Mouse (Mus musculus): ENCODE results near the gene Tmem262. TPM values are rescaled to one million over a fixed set of nuclear protein-coding genes. Genes with fewer than 3 reads are reported as not detected.

The Tmem262 gene
- polyA plus RNA-seq, 1 experiment: not detected

GRCm38 (mm10) chr19:6069851-6070250 is 10.0 kb upstream of the Tmem262 start:
- Histone ChIP-seq H3K4me1 (peaks cover 44% of the 10 kb centered on the region), H3K4me3 (replicated peaks) (peak overlapping the region; percentile 26), H3K27me3 (replicated peaks) (no peaks in the 10 kb centered on the region), H3K36me3 (replicated peaks; ENCODE audit: low read length) (peaks cover 71% of the 10 kb centered on the region), H3K9me3 (no peaks in the 10 kb centered on the region)
- no peak for TF ChIP-seq GATA1 (IDR thresholded peaks at IDR 0.05; ENCODE audit: borderline replicate concordance, low read length)
- TF ChIP-seq FLI1 (IDR thresholded peaks at IDR 0.05; ENCODE audit: low read length): no peak

GRCm38 (mm10) chr19:6070571-6071250 is 9.1 kb upstream of the Tmem262 start:
- Histone ChIP-seq H3K4me1 (peaks cover 50% of the 10 kb centered on the region), H3K36me3 (replicated peaks; ENCODE audit: low read length) (peaks cover 76% of the 10 kb centered on the region), H3K27me3 (replicated peaks) (no peaks in the 10 kb centered on the region), H3K9me3 (no peaks in the 10 kb centered on the region), H3K4me3 (replicated peaks) (no peak overlapping the region)
- TF ChIP-seq FLI1 (IDR thresholded peaks at IDR 0.05; ENCODE audit: low read length) (no peak), GATA1 (IDR thresholded peaks at IDR 0.05; ENCODE audit: borderline replicate concordance, low read length) (no peak)

- peaks cover 51% of the 10 kb centered on the region for H3K4me1 ChIP-seq
- H3K9me3 ChIP-seq: no peaks in the 10 kb centered on the region
- TF ChIP-seq FLI1 (IDR thresholded peaks at IDR 0.05; ENCODE audit: low read length) (no peak), GATA1 (IDR thresholded peaks at IDR 0.05; ENCODE audit: borderline replicate concordance, low read length) (no peak)
- H3K36me3 ChIP-seq (replicated peaks; ENCODE audit: low read length): peaks cover 78% of the 10 kb centered on the region
- no peak overlapping the region for H3K4me3 ChIP-seq (replicated peaks)
- H3K27me3 ChIP-seq (replicated peaks): no peaks in the 10 kb centered on the region
These were observed 8.6 kb upstream of the Tmem262 start for GRCm38 (mm10) chr19:6071261-6071660.

- TF ChIP-seq GATA1 (IDR thresholded peaks at IDR 0.05; ENCODE audit: borderline replicate concordance, low read length): no peak
- TF ChIP-seq FLI1 (IDR thresholded peaks at IDR 0.05; ENCODE audit: low read length): no peak
- Histone ChIP-seq H3K27me3 (replicated peaks) (no peaks in the 10 kb centered on the region), H3K4me1 (peaks cover 44% of the 10 kb centered on the region), H3K4me3 (replicated peaks) (peak overlapping the region; percentile 47), H3K36me3 (replicated peaks; ENCODE audit: low read length) (peaks cover 67% of the 10 kb centered on the region), H3K9me3 (no peaks in the 10 kb centered on the region)
These were observed 5.9 kb upstream of the Tmem262 start for GRCm38 (mm10) chr19:6073889-6074288.

DNA sequence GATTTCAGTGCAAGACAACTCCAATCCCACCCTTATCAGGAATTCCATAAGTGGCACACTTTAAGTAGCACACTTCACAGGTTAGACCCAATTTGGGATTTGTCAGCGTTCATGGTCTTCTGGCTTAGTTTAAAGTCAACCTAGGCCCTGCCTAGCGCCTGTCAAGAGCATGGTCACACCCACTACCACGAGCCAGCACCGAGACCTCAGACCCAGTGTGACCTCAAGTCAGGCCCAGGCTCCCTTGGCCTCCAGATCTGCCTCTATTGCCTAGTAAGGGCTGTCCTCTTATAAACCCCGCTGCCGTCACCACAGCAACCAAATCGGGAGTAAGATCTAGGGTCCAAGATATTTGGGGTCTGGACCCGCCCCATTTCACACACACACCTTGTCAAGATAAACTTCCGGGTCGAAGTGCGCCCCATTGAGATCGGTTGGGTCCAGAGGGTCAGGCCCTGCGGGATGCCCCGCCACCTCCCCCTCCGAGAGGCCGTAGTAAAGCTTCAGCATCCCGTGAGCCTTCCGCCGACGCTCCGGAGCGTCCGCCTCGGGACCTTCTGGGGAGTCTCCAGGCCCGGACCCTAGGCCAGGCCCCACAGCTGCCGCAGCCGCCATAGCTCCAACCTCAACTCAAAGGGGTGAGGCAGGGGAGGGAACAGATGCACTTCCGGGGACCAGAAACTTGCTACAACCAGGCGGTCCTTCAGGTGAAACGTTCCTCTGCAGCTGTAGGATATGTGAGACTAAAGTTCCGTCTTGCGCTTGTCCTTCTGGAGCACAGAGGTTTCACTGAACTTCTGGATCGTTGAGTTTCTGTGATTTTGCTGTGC is 3.1 kb upstream of the Tmem262 start, which contains the start of gene Vps51:
Gene Vps51, minus strand, starts transcription at position 668 of the 830 bp plus-strand sequence.
- H3K4me3 ChIP-seq (replicated peaks): peak within 1 kb of the TSS; percentile 97
- H3K9me3 ChIP-seq: no peaks in the 10 kb centered on the region
- H3K4me1 ChIP-seq: peaks cover 38% of the 10 kb centered on the region
- H3K27me3 ChIP-seq (replicated peaks): no peaks in the 10 kb centered on the region
- TF ChIP-seq GATA1 (IDR thresholded peaks at IDR 0.05; ENCODE audit: borderline replicate concordance, low read length) (no peak), FLI1 (IDR thresholded peaks at IDR 0.05; ENCODE audit: low read length) (no peak)
- peaks cover 61% of the 10 kb centered on the region for H3K36me3 ChIP-seq (replicated peaks; ENCODE audit: low read length)

GRCm38 (mm10) chr19:6082156-6082555 is 2.3 kb downstream of the Tmem262 start, which contains the start of gene Gm28374:
TSS of gene Gm28374 (minus strand) at chr19:6082256.
- Histone ChIP-seq H3K36me3 (replicated peaks; ENCODE audit: low read length) (peaks cover 54% of the 10 kb centered on the region), H3K4me1 (peaks cover 56% of the 10 kb centered on the region), H3K4me3 (replicated peaks) (no peak within 1 kb of the TSS), H3K9me3 (no peaks in the 10 kb centered on the region), H3K27me3 (replicated peaks) (no peaks in the 10 kb centered on the region)
- TF ChIP-seq FLI1 (IDR thresholded peaks at IDR 0.05; ENCODE audit: low read length) (no peak), GATA1 (IDR thresholded peaks at IDR 0.05; ENCODE audit: borderline replicate concordance, low read length) (no peak)

DNA sequence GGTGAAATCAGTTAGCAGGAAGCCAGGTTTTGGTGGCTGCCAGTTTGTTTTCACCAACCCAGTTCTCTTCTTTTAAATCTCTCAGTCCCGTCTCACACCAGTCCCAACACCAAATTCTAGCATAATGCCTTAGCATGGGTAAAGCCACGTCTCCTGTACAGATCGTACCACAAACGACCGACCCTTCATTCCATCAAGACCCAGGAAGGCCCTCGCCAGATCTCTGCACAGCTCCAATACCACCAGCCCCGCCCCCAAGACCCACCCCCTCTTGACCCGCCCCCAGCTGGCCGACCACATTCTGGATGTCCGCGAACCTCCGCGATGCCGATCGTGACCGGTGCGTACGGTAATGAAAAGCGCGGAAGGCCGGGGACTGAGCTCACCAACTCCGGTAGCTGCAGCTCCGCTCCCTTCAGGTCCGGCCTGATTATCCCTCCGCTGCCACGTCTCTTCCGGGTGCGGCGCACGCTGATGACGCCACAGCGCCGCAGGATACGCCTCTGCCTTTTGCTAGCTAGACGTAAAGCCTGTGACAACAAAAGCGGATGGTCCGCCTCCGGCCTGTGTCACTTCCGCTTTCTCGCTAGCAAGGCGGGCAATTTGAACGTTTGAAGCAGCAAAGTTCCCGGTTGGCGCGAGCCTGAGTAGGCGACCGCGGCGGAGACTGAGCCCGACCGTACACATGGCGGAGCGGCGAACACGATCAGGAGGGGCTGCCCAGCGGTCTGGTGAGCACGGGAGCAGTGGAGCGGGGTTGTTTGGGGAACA is 4.8 kb downstream of the Tmem262 start, which contains the start of the genes Zfpl1 and Cdca5:
Gene Zfpl1, minus strand, starts transcription at position 479 of the 771 bp plus-strand sequence.
Gene Cdca5, plus strand, starts transcription at position 506 of the 771 bp plus-strand sequence.
- TF ChIP-seq FLI1 (IDR thresholded peaks at IDR 0.05; ENCODE audit: low read length) (peak; percentile 100; the same call in 1 of the 2 replicates), GATA1 (IDR thresholded peaks at IDR 0.05; ENCODE audit: borderline replicate concordance, low read length) (no peak)
- H3K9me3 ChIP-seq: no peaks in the 10 kb centered on the region
- H3K27me3 ChIP-seq (replicated peaks): no peaks in the 10 kb centered on the region
- peaks cover 75% of the 10 kb centered on the region for H3K36me3 ChIP-seq (replicated peaks; ENCODE audit: low read length)
- peak within 1 kb of the TSS; percentile 96 for H3K4me3 ChIP-seq (replicated peaks)
- H3K4me1 ChIP-seq: peaks cover 61% of the 10 kb centered on the region

- Histone ChIP-seq H3K4me1 (peaks cover 61% of the 10 kb centered on the region), H3K4me3 (replicated peaks) (peak overlapping the region; percentile 96), H3K9me3 (no peaks in the 10 kb centered on the region), H3K27me3 (replicated peaks) (no peaks in the 10 kb centered on the region), H3K36me3 (replicated peaks; ENCODE audit: low read length) (peaks cover 75% of the 10 kb centered on the region)
- TF ChIP-seq FLI1 (IDR thresholded peaks at IDR 0.05; ENCODE audit: low read length): no peak
- TF ChIP-seq GATA1 (IDR thresholded peaks at IDR 0.05; ENCODE audit: borderline replicate concordance, low read length): no peak
These were observed 5.6 kb downstream of the Tmem262 start for GRCm38 (mm10) chr19:6085417-6085879.

GRCm38 (mm10) chr19:6088841-6089240 is 9.0 kb downstream of the Tmem262 start:
- H3K9me3 ChIP-seq: no peaks in the 10 kb centered on the region
- H3K4me3 ChIP-seq (replicated peaks): no peak overlapping the region
- peaks cover 39% of the 10 kb centered on the region for H3K4me1 ChIP-seq
- H3K36me3 ChIP-seq (replicated peaks; ENCODE audit: low read length): peaks cover 69% of the 10 kb centered on the region
- TF ChIP-seq FLI1 (IDR thresholded peaks at IDR 0.05; ENCODE audit: low read length): no peak
- no peak for TF ChIP-seq GATA1 (IDR thresholded peaks at IDR 0.05; ENCODE audit: borderline replicate concordance, low read length)
- H3K27me3 ChIP-seq (replicated peaks): no peaks in the 10 kb centered on the region
